Mouse (Mus musculus): ENCODE data around the gene Naa38. TPM values are rescaled to one million over a fixed set of nuclear protein-coding genes. Genes with fewer than 3 reads are reported as not detected.
A peak's percentile ranks its signal among the peaks of the same experiment; 100 is the strongest.

Naa38 gene
- polyA plus RNA-seq, 1 experiment from 2014 or later = 141 TPM

GRCm38 (mm10) chr11:69401210-69401637 lies 5.9 kb downstream of the Naa38 start:
- no peak overlapping the region for H3K27ac ChIP-seq (replicated peaks; ENCODE audit: low read depth, low read length)
- no peak overlapping the region for H3K4me3 ChIP-seq (ENCODE audit: low read depth, low read length)
- 18% methylated on average over 22 of the region's 22 CpGs for WGBS
- no peaks in the 10 kb centered on the region for H3K27me3 ChIP-seq (ENCODE audit: control insufficient read depth, insufficient read depth, low read length)
- ATAC-seq (ENCODE audit: insufficient number of reproducible peaks, low FRiP score, low TSS enrichment, low read depth) = peak; percentile 67
- no peaks in the 10 kb centered on the region for H3K9me3 ChIP-seq (ENCODE audit: control insufficient read depth, low read length)
- H3K9ac ChIP-seq (ENCODE audit: low read length) = no peak overlapping the region; the same call in 1 of the 2 replicates
- peaks cover 52% of the 10 kb centered on the region for H3K36me3 ChIP-seq (ENCODE audit: control insufficient read depth, insufficient read depth, low read length)
- DNase-seq (ENCODE audit: low spot score) = peak; percentile 92
- H3K4me1 ChIP-seq (ENCODE audit: control insufficient read depth, insufficient read depth, low read length) = peaks cover 42% of the 10 kb centered on the region
- H3K4me2 ChIP-seq (ENCODE audit: low read depth, severe bottlenecking) = no peak overlapping the region

- Histone ChIP-seq H3K9ac (ENCODE audit: low read length) (no peak overlapping the region), H3K4me2 (ENCODE audit: low read depth, severe bottlenecking) (no peak overlapping the region), H3K27me3 (ENCODE audit: control insufficient read depth, insufficient read depth, low read length) (no peaks in the 10 kb centered on the region), H3K4me1 (ENCODE audit: control insufficient read depth, insufficient read depth, low read length) (peaks cover 37% of the 10 kb centered on the region), H3K4me3 (ENCODE audit: low read depth, low read length) (no peak overlapping the region), H3K27ac (replicated peaks; ENCODE audit: low read depth, low read length) (no peak overlapping the region), H3K9me3 (ENCODE audit: control insufficient read depth, low read length) (no peaks in the 10 kb centered on the region), H3K36me3 (ENCODE audit: control insufficient read depth, insufficient read depth, low read length) (peaks cover 58% of the 10 kb centered on the region)
- no peak for ATAC-seq (ENCODE audit: insufficient number of reproducible peaks, low FRiP score, low TSS enrichment, low read depth)
- 84% methylated on average over 12 of the region's 12 CpGs for WGBS
- DNase-seq (ENCODE audit: low spot score) = no peak
Measured at GRCm38 (mm10) chr11:69401987-69402386, 6.7 kb downstream of the Naa38 start.

- no peaks in the 10 kb centered on the region for H3K27me3 ChIP-seq (ENCODE audit: control insufficient read depth, insufficient read depth, low read length)
- no peak overlapping the region for H3K4me3 ChIP-seq (ENCODE audit: low read depth, low read length)
- DNase-seq (ENCODE audit: low spot score) (no peak), ATAC-seq (ENCODE audit: insufficient number of reproducible peaks, low FRiP score, low TSS enrichment, low read depth) (no peak)
- H3K9ac ChIP-seq (ENCODE audit: low read length) = no peak overlapping the region
- H3K4me2 ChIP-seq (ENCODE audit: low read depth, severe bottlenecking) = no peak overlapping the region
- H3K4me1 ChIP-seq (ENCODE audit: control insufficient read depth, insufficient read depth, low read length) = peaks cover 31% of the 10 kb centered on the region
- no peak overlapping the region for H3K27ac ChIP-seq (replicated peaks; ENCODE audit: low read depth, low read length)
- no peaks in the 10 kb centered on the region for H3K9me3 ChIP-seq (ENCODE audit: control insufficient read depth, low read length)
- H3K36me3 ChIP-seq (ENCODE audit: control insufficient read depth, insufficient read depth, low read length) = peaks cover 64% of the 10 kb centered on the region
- WGBS = 93% methylated on average over 34 of the region's 38 CpGs
Measured at GRCm38 (mm10) chr11:69403691-69404594, 8.7 kb downstream of the Naa38 start.

- Histone ChIP-seq H3K4me3 (ENCODE audit: low read depth, low read length) (no peak overlapping the region), H3K9me3 (ENCODE audit: control insufficient read depth, low read length) (no peaks in the 10 kb centered on the region), H3K4me2 (ENCODE audit: low read depth, severe bottlenecking) (no peak overlapping the region), H3K9ac (ENCODE audit: low read length) (no peak overlapping the region), H3K27me3 (ENCODE audit: control insufficient read depth, insufficient read depth, low read length) (no peaks in the 10 kb centered on the region), H3K27ac (replicated peaks; ENCODE audit: low read depth, low read length) (no peak overlapping the region), H3K4me1 (ENCODE audit: control insufficient read depth, insufficient read depth, low read length) (peaks cover 26% of the 10 kb centered on the region), H3K36me3 (ENCODE audit: control insufficient read depth, insufficient read depth, low read length) (peaks cover 62% of the 10 kb centered on the region)
- DNase-seq (ENCODE audit: low spot score) (no peak), ATAC-seq (ENCODE audit: insufficient number of reproducible peaks, low FRiP score, low TSS enrichment, low read depth) (no peak)
- WGBS = 92% methylated on average over 22 of the region's 24 CpGs
Measured at GRCm38 (mm10) chr11:69404595-69405396, 9.5 kb downstream of the Naa38 start.

GRCm38 (mm10) chr11:69405397-69406200 lies 10.3 kb downstream of the Naa38 start:
- WGBS = 94% methylated on average over 24 of the region's 24 CpGs
- DNase-seq (ENCODE audit: low spot score) (no peak), ATAC-seq (ENCODE audit: insufficient number of reproducible peaks, low FRiP score, low TSS enrichment, low read depth) (no peak)
- H3K4me2 ChIP-seq (ENCODE audit: low read depth, severe bottlenecking) = no peak overlapping the region
- no peak overlapping the region for H3K4me3 ChIP-seq (ENCODE audit: low read depth, low read length)
- H3K36me3 ChIP-seq (ENCODE audit: control insufficient read depth, insufficient read depth, low read length) = peaks cover 54% of the 10 kb centered on the region
- H3K4me1 ChIP-seq (ENCODE audit: control insufficient read depth, insufficient read depth, low read length) = peaks cover 20% of the 10 kb centered on the region
- H3K27ac ChIP-seq (replicated peaks; ENCODE audit: low read depth, low read length) = no peak overlapping the region
- no peaks in the 10 kb centered on the region for H3K9me3 ChIP-seq (ENCODE audit: control insufficient read depth, low read length)
- H3K9ac ChIP-seq (ENCODE audit: low read length) = no peak overlapping the region
- no peaks in the 10 kb centered on the region for H3K27me3 ChIP-seq (ENCODE audit: control insufficient read depth, insufficient read depth, low read length)

- Histone ChIP-seq H3K9me3 (ENCODE audit: control insufficient read depth, low read length) (no peaks in the 10 kb centered on the region), H3K27ac (replicated peaks; ENCODE audit: low read depth, low read length) (no peak overlapping the region), H3K4me2 (ENCODE audit: low read depth, severe bottlenecking) (no peak overlapping the region), H3K4me3 (ENCODE audit: low read depth, low read length) (no peak overlapping the region), H3K4me1 (ENCODE audit: control insufficient read depth, insufficient read depth, low read length) (peaks cover 15% of the 10 kb centered on the region), H3K36me3 (ENCODE audit: control insufficient read depth, insufficient read depth, low read length) (peaks cover 48% of the 10 kb centered on the region), H3K27me3 (ENCODE audit: control insufficient read depth, insufficient read depth, low read length) (no peaks in the 10 kb centered on the region), H3K9ac (ENCODE audit: low read length) (no peak overlapping the region)
- ATAC-seq (ENCODE audit: insufficient number of reproducible peaks, low FRiP score, low TSS enrichment, low read depth) (no peak), DNase-seq (ENCODE audit: low spot score) (no peak)
- WGBS = 89% methylated on average over 19 of the region's 19 CpGs
Measured at GRCm38 (mm10) chr11:69406282-69406681, 11.0 kb downstream of the Naa38 start.

GRCm38 (mm10) chr11:69406867-69407723 lies 11.8 kb downstream of the Naa38 start:
- Histone ChIP-seq H3K27me3 (ENCODE audit: control insufficient read depth, insufficient read depth, low read length) (no peaks in the 10 kb centered on the region), H3K4me2 (ENCODE audit: low read depth, severe bottlenecking) (no peak overlapping the region), H3K27ac (replicated peaks; ENCODE audit: low read depth, low read length) (no peak overlapping the region), H3K36me3 (ENCODE audit: control insufficient read depth, insufficient read depth, low read length) (peaks cover 41% of the 10 kb centered on the region), H3K9ac (ENCODE audit: low read length) (no peak overlapping the region), H3K4me3 (ENCODE audit: low read depth, low read length) (no peak overlapping the region; the same call in 1 of the 2 replicates), H3K4me1 (ENCODE audit: control insufficient read depth, insufficient read depth, low read length) (peaks cover 19% of the 10 kb centered on the region), H3K9me3 (ENCODE audit: control insufficient read depth, low read length) (no peaks in the 10 kb centered on the region)
- no peak for ATAC-seq (ENCODE audit: insufficient number of reproducible peaks, low FRiP score, low TSS enrichment, low read depth)
- WGBS = 90% methylated on average over 15 of the region's 16 CpGs
- DNase-seq (ENCODE audit: low spot score) = no peak

All from limb, embryonic 11.5 days (tissue).